Mouse (Mus musculus) E14TG2a.4 (cell line): ENCODE results near the gene Gm5039.
"Not testable (repeated sequence)": the region's sequence is repeated elsewhere in the genome, so short reads cannot be mapped to it uniquely, and the experiment has no call there.

Experiments
- CTCF ChIP-seq: conservative IDR thresholded peaks from 2 replicates; pipeline ENCODE4 v1.5.1; 2014; ENCODE audit warnings: low read length
- POU5F1 ChIP-seq: IDR thresholded peaks from 2 replicates; pipeline ENCODE4 v1.6.1; 2014; ENCODE audit warnings: low read length, borderline replicate concordance

DNA sequence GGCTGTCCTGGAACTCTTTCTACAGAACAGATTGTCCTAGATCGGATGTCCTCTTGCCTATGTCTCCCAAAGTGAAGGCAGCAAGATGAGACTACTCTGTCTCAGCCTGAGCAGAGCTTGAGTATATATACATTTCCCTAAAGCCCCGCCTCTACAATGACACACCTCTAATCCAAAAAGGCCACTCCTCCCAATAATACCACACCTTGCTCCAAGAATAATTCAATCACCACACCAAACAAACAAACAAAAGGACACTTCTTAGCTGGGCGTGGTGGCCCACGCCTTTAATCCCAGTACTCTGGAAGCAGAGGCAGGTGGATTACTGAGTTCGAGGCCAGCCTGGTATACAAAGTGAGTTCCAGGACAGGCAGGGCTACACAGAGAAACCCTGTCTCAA is 49.4 kb downstream of the Gm5039 start, which contains the start of gene Gm5662:
- TF ChIP-seq CTCF, POU5F1: not testable (repeated sequence)
